Mouse (Mus musculus): Measurements from ENCODE around the gene Ddx39b. TPM values are rescaled to one million over a fixed set of nuclear protein-coding genes. Genes with fewer than 3 reads are reported as not detected.

Gene Ddx39b
- polyA plus RNA-seq, 1 experiment = 382 TPM

DNA sequence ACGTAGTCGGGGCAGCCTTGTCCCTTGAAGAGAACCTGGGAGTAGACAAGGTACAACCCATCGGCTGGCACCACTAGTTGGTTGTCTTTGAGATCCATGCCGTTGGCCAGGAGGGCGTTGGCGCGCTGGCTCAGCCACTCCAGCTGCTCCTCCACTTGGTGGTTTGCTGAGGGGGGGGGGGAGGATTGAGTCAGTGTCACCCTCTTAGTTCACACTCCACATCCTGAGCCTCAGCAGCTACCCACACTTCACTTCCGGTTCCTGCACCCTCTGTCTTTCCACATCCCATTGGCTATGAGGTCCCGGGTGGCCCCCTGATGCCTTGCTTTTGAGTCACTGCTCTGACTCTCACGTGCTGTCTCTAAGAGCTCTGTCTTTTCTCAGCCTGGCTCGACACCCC lies 41.1 kb upstream of the Ddx39b start:
- no peak overlapping the region for H3K4me3 ChIP-seq (ENCODE audit: insufficient read depth, low read length)
- no peaks in the 10 kb centered on the region for H3K4me1 ChIP-seq (ENCODE audit: control insufficient read depth, insufficient read depth, low read length)
- H3K27ac ChIP-seq (ENCODE audit: insufficient read depth, low read length) = no peak overlapping the region
- TF ChIP-seq POLR2A (IDR thresholded peaks at IDR 0.05; ENCODE audit: extremely low read depth, insufficient read depth, low read length) (no peak), CTCF (IDR thresholded peaks at IDR 0.05; ENCODE audit: extremely low read depth, insufficient read depth, low read length) (no peak)

GRCm38 (mm10) chr17:35201128-35201527 lies 40.4 kb upstream of the Ddx39b start:
- no peak for TF ChIP-seq CTCF (IDR thresholded peaks at IDR 0.05; ENCODE audit: extremely low read depth, insufficient read depth, low read length)
- TF ChIP-seq POLR2A (IDR thresholded peaks at IDR 0.05; ENCODE audit: extremely low read depth, insufficient read depth, low read length) = no peak
- no peaks in the 10 kb centered on the region for H3K4me1 ChIP-seq (ENCODE audit: control insufficient read depth, insufficient read depth, low read length)
- H3K4me3 ChIP-seq (ENCODE audit: insufficient read depth, low read length) = no peak overlapping the region
- no peak overlapping the region for H3K27ac ChIP-seq (ENCODE audit: insufficient read depth, low read length)

GRCm38 (mm10) chr17:35201787-35202186 lies 39.8 kb upstream of the Ddx39b start, which contains the start of gene Tnf:
Tnf (minus strand) TSS chr17:35202007.
- TF ChIP-seq POLR2A (IDR thresholded peaks at IDR 0.05; ENCODE audit: extremely low read depth, insufficient read depth, low read length) = no peak
- TF ChIP-seq CTCF (IDR thresholded peaks at IDR 0.05; ENCODE audit: extremely low read depth, insufficient read depth, low read length) = no peak
- no peaks in the 10 kb centered on the region for H3K4me1 ChIP-seq (ENCODE audit: control insufficient read depth, insufficient read depth, low read length)
- H3K4me3 ChIP-seq (ENCODE audit: insufficient read depth, low read length) = no peak within 1 kb of the TSS
- no peak within 1 kb of the TSS for H3K27ac ChIP-seq (ENCODE audit: insufficient read depth, low read length)

GRCm38 (mm10) chr17:35202442-35202841 lies 39.1 kb upstream of the Ddx39b start:
- no peaks in the 10 kb centered on the region for H3K4me1 ChIP-seq (ENCODE audit: control insufficient read depth, insufficient read depth, low read length)
- TF ChIP-seq CTCF (IDR thresholded peaks at IDR 0.05; ENCODE audit: extremely low read depth, insufficient read depth, low read length) (no peak), POLR2A (IDR thresholded peaks at IDR 0.05; ENCODE audit: extremely low read depth, insufficient read depth, low read length) (no peak)
- no peak overlapping the region for H3K27ac ChIP-seq (ENCODE audit: insufficient read depth, low read length)
- no peak overlapping the region for H3K4me3 ChIP-seq (ENCODE audit: insufficient read depth, low read length)

DNA sequence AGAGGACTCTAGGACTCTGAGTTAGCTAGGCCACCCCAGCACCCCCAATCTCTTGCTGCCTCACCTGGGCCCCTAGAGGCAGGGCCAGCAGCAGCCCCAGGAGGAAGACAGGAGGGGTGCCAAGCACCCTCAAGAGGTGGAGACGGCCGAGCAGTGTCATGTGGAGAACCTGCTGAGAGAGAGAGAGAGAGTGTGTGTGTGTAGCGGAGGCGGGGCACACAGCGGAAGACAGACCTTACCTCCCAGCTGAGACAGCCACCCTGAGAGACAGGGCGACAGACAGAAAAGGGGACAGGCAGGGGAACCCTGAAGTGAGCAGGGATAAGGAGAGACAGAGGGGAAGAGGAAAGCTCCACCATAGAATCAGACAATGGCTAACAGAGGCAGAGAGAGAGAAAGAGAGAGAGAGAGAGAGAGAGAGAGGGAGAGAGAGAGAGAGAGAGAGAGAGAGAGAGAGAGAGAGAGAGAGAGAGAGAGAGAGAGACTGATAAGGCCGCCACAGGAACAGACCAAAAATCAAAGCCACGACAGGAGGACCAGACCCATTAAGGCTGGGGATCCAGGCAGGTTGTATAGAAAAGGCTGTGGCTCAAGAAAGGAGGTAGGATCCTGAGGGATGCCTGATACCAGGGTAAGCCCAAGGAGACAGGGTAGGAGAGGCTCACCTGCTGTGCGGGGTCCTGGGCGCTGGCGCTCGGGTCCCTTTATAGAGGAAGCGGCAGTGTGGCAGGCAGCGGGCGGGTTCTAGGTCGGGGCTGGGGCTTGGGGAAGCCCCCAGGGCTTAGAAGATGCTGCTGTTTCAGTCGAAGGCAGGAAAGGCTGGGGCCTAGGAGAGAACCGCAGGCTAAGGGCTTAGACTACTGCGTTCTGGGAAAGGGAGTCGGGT lies 36.8 kb upstream of the Ddx39b start, which contains the start of gene Lta:
Gene Lta (minus strand): TSS at position 858 of the 886 bp plus-strand sequence.
- TF ChIP-seq POLR2A (IDR thresholded peaks at IDR 0.05; ENCODE audit: extremely low read depth, insufficient read depth, low read length) (no peak), CTCF (IDR thresholded peaks at IDR 0.05; ENCODE audit: extremely low read depth, insufficient read depth, low read length) (no peak)
- no peaks in the 10 kb centered on the region for H3K4me1 ChIP-seq (ENCODE audit: control insufficient read depth, insufficient read depth, low read length)
- no peak within 1 kb of the TSS for H3K27ac ChIP-seq (ENCODE audit: insufficient read depth, low read length)
- no peak within 1 kb of the TSS for H3K4me3 ChIP-seq (ENCODE audit: insufficient read depth, low read length)

DNA sequence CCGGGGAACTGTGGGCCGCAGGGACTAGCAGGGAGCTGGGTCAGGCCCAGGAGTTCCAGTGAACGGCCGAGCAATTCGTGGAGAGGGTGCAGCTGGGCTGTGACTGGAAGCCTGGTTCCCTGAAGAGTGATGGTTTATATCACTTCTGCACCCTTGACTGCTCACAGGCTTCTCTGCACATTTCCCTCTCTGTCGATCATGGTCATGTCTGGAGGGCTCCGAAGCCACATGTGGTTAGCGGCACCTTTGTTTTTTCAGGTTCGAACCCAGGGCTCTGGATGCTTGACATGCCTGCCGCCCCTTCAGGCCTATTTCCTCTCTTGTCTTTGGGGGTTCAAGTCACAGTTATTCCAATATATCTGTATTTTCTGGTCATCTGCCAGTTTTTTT lies 36.2 kb upstream of the Ddx39b start:
- Histone ChIP-seq H3K27ac (ENCODE audit: insufficient read depth, low read length) (no peak overlapping the region), H3K4me1 (ENCODE audit: control insufficient read depth, insufficient read depth, low read length) (no peaks in the 10 kb centered on the region), H3K4me3 (ENCODE audit: insufficient read depth, low read length) (no peak overlapping the region)
- TF ChIP-seq CTCF (IDR thresholded peaks at IDR 0.05; ENCODE audit: extremely low read depth, insufficient read depth, low read length) (no peak), POLR2A (IDR thresholded peaks at IDR 0.05; ENCODE audit: extremely low read depth, insufficient read depth, low read length) (no peak)

- TF ChIP-seq POLR2A (IDR thresholded peaks at IDR 0.05; ENCODE audit: extremely low read depth, insufficient read depth, low read length) (no peak), CTCF (IDR thresholded peaks at IDR 0.05; ENCODE audit: extremely low read depth, insufficient read depth, low read length) (no peak)
- no peak overlapping the region for H3K4me3 ChIP-seq (ENCODE audit: insufficient read depth, low read length)
- no peaks in the 10 kb centered on the region for H3K4me1 ChIP-seq (ENCODE audit: control insufficient read depth, insufficient read depth, low read length)
- H3K27ac ChIP-seq (ENCODE audit: insufficient read depth, low read length) = no peak overlapping the region
Measured at GRCm38 (mm10) chr17:35209785-35210535, 31.6 kb upstream of the Ddx39b start.

DNA sequence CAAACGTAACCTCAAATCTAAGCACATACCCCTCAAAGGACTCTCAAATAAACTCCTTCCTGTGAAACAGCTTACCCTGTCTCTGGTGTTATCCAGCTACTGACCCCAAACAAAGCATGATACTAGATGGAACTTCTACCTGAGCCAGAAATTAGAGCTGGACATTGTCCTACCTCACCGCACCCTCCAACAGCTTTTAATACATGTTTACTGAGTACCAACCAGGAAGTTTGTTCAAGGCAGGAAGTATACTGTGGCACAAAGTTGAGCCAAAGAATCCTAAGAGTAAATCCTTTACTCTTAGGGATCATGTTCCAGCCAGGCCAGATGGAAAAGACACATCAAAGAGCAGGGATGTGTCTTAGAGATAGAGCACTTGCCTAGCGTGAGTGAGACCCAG lies 31.0 kb upstream of the Ddx39b start:
- H3K4me1 ChIP-seq (ENCODE audit: control insufficient read depth, insufficient read depth, low read length) = no peaks in the 10 kb centered on the region
- H3K27ac ChIP-seq (ENCODE audit: insufficient read depth, low read length) = no peak overlapping the region
- TF ChIP-seq POLR2A (IDR thresholded peaks at IDR 0.05; ENCODE audit: extremely low read depth, insufficient read depth, low read length) (no peak), CTCF (IDR thresholded peaks at IDR 0.05; ENCODE audit: extremely low read depth, insufficient read depth, low read length) (no peak)
- H3K4me3 ChIP-seq (ENCODE audit: insufficient read depth, low read length) = no peak overlapping the region

GRCm38 (mm10) chr17:35213071-35213470 lies 28.5 kb upstream of the Ddx39b start:
- Histone ChIP-seq H3K4me3 (ENCODE audit: insufficient read depth, low read length) (no peak overlapping the region), H3K4me1 (ENCODE audit: control insufficient read depth, insufficient read depth, low read length) (no peaks in the 10 kb centered on the region), H3K27ac (ENCODE audit: insufficient read depth, low read length) (no peak overlapping the region)
- TF ChIP-seq CTCF (IDR thresholded peaks at IDR 0.05; ENCODE audit: extremely low read depth, insufficient read depth, low read length) (no peak), POLR2A (IDR thresholded peaks at IDR 0.05; ENCODE audit: extremely low read depth, insufficient read depth, low read length) (no peak)

Data from cortical plate, adult 2 months (tissue).